In the genomic region with DNA sequence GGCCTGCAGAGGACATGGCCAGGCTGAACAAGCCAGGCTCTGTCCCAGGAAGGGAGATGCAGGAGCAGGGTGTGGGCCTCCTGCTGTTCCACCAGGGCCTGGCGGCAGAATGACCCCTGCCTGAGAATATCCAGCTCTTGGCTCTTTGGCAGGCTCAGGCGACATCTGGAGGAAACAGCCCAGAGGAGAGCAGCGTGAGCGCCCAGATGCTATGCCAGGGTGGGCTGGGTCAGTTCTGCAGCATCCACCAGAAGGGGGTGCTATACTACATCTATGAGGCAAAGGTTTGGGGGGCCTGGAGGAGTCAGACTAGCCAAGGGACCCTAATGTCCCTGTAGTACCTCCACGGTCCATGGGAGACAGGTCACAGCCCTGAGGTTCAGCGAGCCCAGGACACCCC, we compare ENCODE assay signal across 8 mouse cellular contexts. TPM values are rescaled to one million over a fixed set of nuclear protein-coding genes. Genes with fewer than 3 reads are reported as not detected.
DNase-seq lines count a peak whose midpoint lies in the region; ATAC-seq lines count a peak whose summit lies in the region.

No protein-coding gene starts in this region.

- DNase-seq in CD4-positive, CD25-positive, alpha-beta regulatory T cell, adult 2 months (ENCODE audit: low read depth, low spot score), result peak; percentile 64
- DNase-seq in ES-CJ7 (ENCODE audit: low read depth, low spot score), result peak; percentile 67
- no peak for DNase-seq in urinary bladder, adult 18-20 months (ENCODE audit: low spot score in 2 of 2)

- 0 out of 2 replicates have a peak overlapping the region, but pooled peaks have one; percentile 8 for H3K9ac ChIP-seq in limb, embryonic 13.5 days
- 0 out of 2 replicates have a peak overlapping the region, but pooled peaks have one; percentile 2 for H3K9ac ChIP-seq in midbrain, embryonic 16.5 days (ENCODE audit: low read depth, low read length)

- H3K27ac ChIP-seq in limb, embryonic 13.5 days, result no peak overlapping the region
- peak overlapping the region; percentile 31; the same call in 1 of the 2 replicates for H3K27ac ChIP-seq in midbrain, embryonic 16.5 days (ENCODE audit: low read length)

- H3K36me3 ChIP-seq in limb, embryonic 13.5 days, result peaks cover 96% of the 10 kb centered on the region
- H3K36me3 ChIP-seq in midbrain, embryonic 16.5 days (ENCODE audit: control insufficient read depth, insufficient read depth, low read length), result peaks cover 26% of the 10 kb centered on the region

- ATAC-seq in CD4-positive, CD25-positive, alpha-beta regulatory T cell, adult 4 months, result no peak
- ATAC-seq in erythroblast, adult 5-6 weeks (replicated peaks; ENCODE audit: low FRiP score, poor library complexity, severe bottlenecking), result 0 out of 2 replicates have a peak, but pooled peaks have one; percentile 28
- ATAC-seq in hematopoietic stem cell, adult 5-6 weeks (replicated peaks in 1 of 2; ENCODE audit: insufficient read depth in 1 of 2, low FRiP score in 2 of 2, low TSS enrichment in 1 of 2, low read depth in 1 of 2, poor library complexity in 2 of 2, severe bottlenecking in 2 of 2), result peak; percentile 29 to 30; a peak in 1 of 4 replicates
- ATAC-seq in limb, embryonic 13.5 days (ENCODE audit: low FRiP score, low read depth), result peak; percentile 42; the same call in 1 of the 2 replicates
- ATAC-seq in midbrain, embryonic 16.5 days, result no peak

- H3K4me3 ChIP-seq in limb, embryonic 13.5 days, result no peak overlapping the region
- H3K4me3 ChIP-seq in midbrain, embryonic 16.5 days (ENCODE audit: low read depth, low read length), result no peak overlapping the region

- H3K9me3 ChIP-seq in limb, embryonic 13.5 days, result no peaks in the 10 kb centered on the region
- no peaks in the 10 kb centered on the region for H3K9me3 ChIP-seq in midbrain, embryonic 16.5 days (replicated peaks; ENCODE audit: control insufficient read depth, low read length, poor library complexity, severe bottlenecking)

- H3K27me3 ChIP-seq in limb, embryonic 13.5 days, result no peaks in the 10 kb centered on the region
- H3K27me3 ChIP-seq in midbrain, embryonic 16.5 days (ENCODE audit: control insufficient read depth, insufficient read depth, low read depth, low read length), result no peaks in the 10 kb centered on the region

- H3K4me2 ChIP-seq in limb, embryonic 13.5 days (replicated peaks), result no peak overlapping the region
- no peak overlapping the region for H3K4me2 ChIP-seq in midbrain, embryonic 16.5 days (ENCODE audit: low read length)

- H3K4me1 ChIP-seq in limb, embryonic 13.5 days, result peaks cover 30% of the 10 kb centered on the region
- H3K4me1 ChIP-seq in midbrain, embryonic 16.5 days (ENCODE audit: control insufficient read depth, insufficient read depth, low read length), result peaks cover 8% of the 10 kb centered on the region

- 28% methylated on average over 6 of the region's 6 CpGs for WGBS in limb, embryonic 13.5 days
- WGBS in midbrain, embryonic 16.5 days, result 34% methylated on average over 6 of the region's 6 CpGs

RNA-seq across cellular contexts. Expression of a gene that starts 12.0 kb away (rescaled TPM):
- polyA plus RNA-seq in CD4-positive, CD25-positive, alpha-beta regulatory T cell, adult 4 months (2017; shearing (Covaris generic)), result under 1 TPM in 1 of 2 experiments, not detected in 1; 0.42 TPM
- total RNA-seq in erythroblast, adult 5-6 weeks (2015; ENCODE audit: low replicate concordance), result not detected in 2 replicates
- total RNA-seq in erythroblast, adult 5-6 weeks (2017; ENCODE audit: low replicate concordance), result 0.17 TPM in 1 of 2 replicates, not detected in the other
- 19.1 and 20.6 TPM in 2 replicates for total RNA-seq in hematopoietic stem cell, adult 5-6 weeks (2017)
- polyA plus RNA-seq in limb, embryonic 13.5 days (2015; fragmentation: Nextera tagmentation; extraction: Ambion mirVana), result 24.9 and 25.0 TPM in 2 replicates
- 17.9 and 20.1 TPM in 2 replicates for polyA plus RNA-seq in midbrain, embryonic 16.5 days (2015; fragmentation: Nextera tagmentation; extraction: Ambion mirVana)

RNA-seq across cellular contexts. Expression of a gene that starts 38.1 kb away (rescaled TPM):
- 10 to 100 TPM; 21.9 to 26.8 TPM for polyA plus RNA-seq in CD4-positive, CD25-positive, alpha-beta regulatory T cell, adult 4 months (2017; shearing (Covaris generic))
- 12.5 and 20.1 TPM in 2 replicates for total RNA-seq in erythroblast, adult 5-6 weeks (2015; ENCODE audit: low replicate concordance)
- 14.5 and 15.1 TPM in 2 replicates for total RNA-seq in erythroblast, adult 5-6 weeks (2017; ENCODE audit: low replicate concordance)
- 39.5 and 43.1 TPM in 2 replicates for total RNA-seq in hematopoietic stem cell, adult 5-6 weeks (2017)
- 58.0 and 60.1 TPM in 2 replicates for polyA plus RNA-seq in limb, embryonic 13.5 days (2015; fragmentation: Nextera tagmentation; extraction: Ambion mirVana)
- polyA plus RNA-seq in midbrain, embryonic 16.5 days (2015; fragmentation: Nextera tagmentation; extraction: Ambion mirVana), result 68.1 and 69.6 TPM in 2 replicates

Comparison
In these comparisons a context has a peak if more than half of its experiments do, and no peak if none do; other contexts are left out.
1. DNase-seq: peak in CD4-positive, CD25-positive, alpha-beta regulatory T cell, adult 2 months (single experiment) and ES-CJ7 (single experiment); none in urinary bladder, adult 18-20 months (0 of 2).
2. ATAC-seq: peak in erythroblast, adult 5-6 weeks (single experiment), hematopoietic stem cell, adult 5-6 weeks (2 of 2) and limb, embryonic 13.5 days (single experiment); none in CD4-positive, CD25-positive, alpha-beta regulatory T cell, adult 4 months (single experiment) and midbrain, embryonic 16.5 days (single experiment).
3. RNA of a gene that starts 12.0 kb away (polyA plus RNA-seq): 24.9 to 25.0 TPM in limb, embryonic 13.5 days and 17.9 to 20.1 TPM in midbrain, embryonic 16.5 days; 0.42 TPM in CD4-positive, CD25-positive, alpha-beta regulatory T cell, adult 4 months; every median in the first group is over 10 times any median in the second.